Mouse (Mus musculus) liver, embryonic 18 days (tissue): Measurements from ENCODE around the gene ccdc198. TPM values are rescaled to one million over a fixed set of nuclear protein-coding genes. Genes with fewer than 3 reads are reported as not detected.

ENCODE experiments used
- polyA plus RNA-seq: library from polyadenylated mRNA; depleted of rRNA; stranded (reverse); fragments of >200 nt; gene quantifications from 2 replicates; pipeline ENCODE4 v1.2.3, GENCODE M21; 2012; rRNA removed

ccdc198 gene
- polyA plus RNA-seq: 0.97 and 1.1 TPM in 2 replicates

DNA sequence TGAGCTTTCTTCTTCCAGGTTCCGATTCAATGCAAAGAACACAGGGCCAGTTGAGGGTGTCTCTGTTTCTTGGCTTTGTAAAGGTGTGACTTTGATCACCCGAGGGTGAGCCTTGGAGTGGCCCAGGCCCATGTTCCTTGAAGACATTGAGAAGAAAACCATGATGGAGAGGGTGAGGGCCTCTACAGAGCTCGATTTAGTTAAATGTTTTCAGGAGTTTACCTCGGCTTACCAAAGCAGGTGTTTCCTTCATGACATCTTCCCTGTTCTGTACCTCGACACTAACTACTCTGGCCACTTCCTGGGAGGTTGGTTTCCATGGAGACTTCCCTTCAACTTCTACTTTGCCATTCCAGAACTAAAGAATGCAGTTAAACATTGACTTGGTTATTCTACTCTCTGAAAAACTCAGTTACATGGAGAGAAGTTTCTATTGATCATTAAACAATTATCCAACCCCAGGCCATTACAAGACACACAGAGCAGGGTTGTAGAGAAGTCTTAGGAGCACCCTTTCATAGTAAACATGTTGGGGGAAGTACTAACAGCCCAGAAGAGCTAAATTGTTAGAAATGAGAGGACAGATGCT is at the start of gene ccdc198:
Gene ccdc198 (minus strand): TSS at position 349 of the 589 bp plus-strand sequence.

DNA sequence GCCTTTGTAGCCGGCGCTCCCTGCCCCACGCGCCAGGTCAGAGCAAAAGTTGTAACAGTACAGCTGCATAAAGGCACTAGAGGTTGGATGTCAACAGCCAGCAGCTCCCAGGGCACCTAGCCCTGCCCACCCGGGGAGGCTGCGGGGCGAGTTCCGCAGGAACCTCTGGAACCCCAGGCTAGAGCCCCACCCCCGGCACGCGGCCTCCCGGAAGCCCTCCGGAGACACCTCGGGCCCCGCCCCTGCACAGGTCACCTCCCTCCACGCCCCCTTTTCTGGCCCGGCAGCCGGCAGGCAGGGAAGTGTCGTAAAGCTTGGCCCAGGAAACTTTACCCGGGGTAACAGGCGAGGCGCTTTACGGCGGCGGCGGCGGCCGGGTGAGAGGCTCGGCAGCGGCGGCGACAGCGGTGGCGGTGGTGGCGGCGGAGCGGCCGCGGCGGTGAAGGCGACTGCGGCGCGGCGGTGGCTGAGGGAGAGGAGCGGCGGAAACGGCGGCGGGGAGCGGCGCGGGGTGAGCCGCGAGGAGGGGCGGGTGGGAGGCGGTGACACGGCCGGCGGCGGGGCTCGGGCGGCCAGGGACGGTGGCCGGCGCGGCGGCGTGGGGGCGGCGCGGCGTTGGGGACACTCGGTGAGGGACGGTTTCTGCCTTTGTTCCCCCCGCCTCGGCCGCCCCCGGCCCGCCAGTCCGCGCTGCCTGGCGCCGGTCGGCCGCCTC is 73.2 kb downstream of the ccdc198 start, which contains the start of gene Naa30:
Gene Naa30 (plus strand): TSS at position 360 of the 715 bp plus-strand sequence.

Other genes starting within 250 kb of the ccdc198 start
- gene Ap5m1, start 179.4 kb downstream of the ccdc198 start, polyA plus RNA-seq: 6.7 and 7.7 TPM in 2 replicates
- gene Exoc5, start 178.8 kb downstream of the ccdc198 start, polyA plus RNA-seq: 7.7 and 8.1 TPM in 2 replicates
- 5.9 and 6.1 TPM in 2 replicates for gene Naa30, start 73.2 kb downstream of the ccdc198 start, polyA plus RNA-seq